Mouse (Mus musculus): ENCODE results near the gene Prpf31.

The Prpf31 gene

DNA sequence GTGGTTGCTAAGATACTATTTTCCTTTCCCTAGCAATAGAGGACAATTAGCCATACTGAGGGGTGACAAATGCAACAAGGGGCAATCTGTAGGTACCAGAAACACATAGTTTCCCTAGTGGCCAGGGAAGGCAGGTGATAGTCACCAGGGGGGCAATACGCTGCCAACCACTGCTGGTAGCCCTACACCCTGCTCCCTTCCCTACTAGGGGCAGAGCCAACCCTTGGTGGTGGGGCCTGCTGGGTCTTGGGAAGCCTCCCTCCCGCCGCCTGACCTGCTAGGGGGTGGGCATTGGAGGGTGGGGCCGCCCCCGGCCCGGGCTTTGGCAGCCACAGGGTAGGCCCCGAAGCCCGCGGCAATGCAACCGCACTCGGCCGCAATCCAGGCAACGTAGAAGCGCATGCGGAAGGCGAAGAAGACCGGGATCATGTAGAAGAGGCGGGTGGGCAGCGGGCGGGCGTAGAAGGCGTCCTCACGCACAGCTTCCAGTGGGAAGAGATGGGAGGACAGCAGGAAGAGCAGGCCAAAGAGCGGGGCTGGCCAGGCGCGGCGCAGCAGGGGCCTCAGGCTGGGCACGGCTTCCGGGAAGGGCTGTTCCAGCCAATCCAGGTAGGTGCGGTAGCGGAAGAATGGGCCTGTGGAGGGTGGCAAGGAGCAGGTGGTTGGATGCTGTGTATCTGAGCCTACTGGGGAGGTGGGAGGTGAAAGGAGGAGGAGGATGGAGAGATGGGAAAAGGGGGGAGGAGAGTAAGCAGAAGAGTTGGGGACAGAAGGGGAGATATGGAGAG, 55.8 kb downstream of the Prpf31 start:
- no peak for DNase-seq (ENCODE audit: low spot score)

DNA sequence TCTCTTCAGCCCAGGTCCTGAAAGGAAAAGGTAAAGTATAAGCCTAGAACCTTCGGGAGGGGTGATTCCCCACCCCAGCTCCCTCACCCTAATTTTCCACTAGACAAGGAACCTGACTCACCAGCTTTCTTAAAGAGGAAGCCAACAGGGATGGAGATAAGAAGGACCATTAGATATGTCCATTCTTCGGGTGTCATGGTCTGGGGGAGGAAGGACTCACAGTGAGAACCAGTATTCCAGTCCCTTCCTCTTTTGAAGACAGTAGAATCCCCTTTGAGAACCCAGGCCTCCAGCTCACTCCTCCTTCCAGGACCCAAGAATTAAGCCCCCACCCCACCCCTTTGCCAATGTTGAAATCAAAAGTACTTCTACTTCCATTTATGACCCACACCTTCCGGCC, 62.1 kb downstream of the Prpf31 start:
- no peak for DNase-seq (ENCODE audit: low spot score)

Measured in left cerebral cortex, adult 11 months (tissue).